Mouse (Mus musculus): ENCODE data around the gene Rbmy. TPM values are rescaled to one million over a fixed set of nuclear protein-coding genes. Genes with fewer than 3 reads are reported as not detected.
"Not testable (repeated sequence)": the region's sequence is repeated elsewhere in the genome, so short reads cannot be mapped to it uniquely, and the experiment has no call there.

Rbmy gene
- polyA plus RNA-seq (2015; fragmentation: Nextera tagmentation; extraction: Ambion mirVana): not detected in 2 replicates

GRCm38 (mm10) chrY:2830380-2830779 is at the start of gene Rbmy, which contains the start of gene Gm10256:
Gene Rbmy (plus strand): TSS chrY:2830680.
Gene Gm10256 (plus strand): TSS chrY:2830699.
- not testable (repeated sequence) for H3K27me3 ChIP-seq (replicated peaks); H3K9ac ChIP-seq (replicated peaks); H3K4me1 ChIP-seq; H3K36me3 ChIP-seq; H3K9me3 ChIP-seq (replicated peaks); ATAC-seq (ENCODE audit: low FRiP score); H3K4me2 ChIP-seq; H3K4me3 ChIP-seq (replicated peaks); H3K27ac ChIP-seq (replicated peaks)
- WGBS: no CpG with 5 or more reads among the region's 9 CpGs

- not testable (repeated sequence) for H3K27me3 ChIP-seq (replicated peaks); H3K9me3 ChIP-seq (replicated peaks); H3K4me1 ChIP-seq; H3K4me2 ChIP-seq; H3K36me3 ChIP-seq; H3K4me3 ChIP-seq (replicated peaks); H3K27ac ChIP-seq (replicated peaks); ATAC-seq (ENCODE audit: low FRiP score); H3K9ac ChIP-seq (replicated peaks)
- WGBS: no CpG with 5 or more reads among the region's 8 CpGs
Observed at GRCm38 (mm10) chrY:2796105-2796504, 34.4 kb upstream of the Rbmy start, which contains the start of gene Gm4064. Gene Gm4064 (minus strand): TSS chrY:2796205.

Other genes starting within 250 kb of the Rbmy start
- gene H2al2c, start 231.6 kb upstream of the Rbmy start, polyA plus RNA-seq (2015; fragmentation: Nextera tagmentation; extraction: Ambion mirVana): not detected in 2 replicates
- gene Sry, start 167.0 kb upstream of the Rbmy start, polyA plus RNA-seq (2015; fragmentation: Nextera tagmentation; extraction: Ambion mirVana): not detected in 2 replicates
- not detected in 2 replicates for gene H2al2b, start 110.0 kb upstream of the Rbmy start, polyA plus RNA-seq (2015; fragmentation: Nextera tagmentation; extraction: Ambion mirVana)
- gene Gm4064, start 34.5 kb upstream of the Rbmy start, polyA plus RNA-seq (2015; fragmentation: Nextera tagmentation; extraction: Ambion mirVana): not detected in 2 replicates
- gene Gm10256, start within 50 bp of the Rbmy start, polyA plus RNA-seq (2015; fragmentation: Nextera tagmentation; extraction: Ambion mirVana): not detected in 2 replicates
- gene Gm10352, start 70.3 kb downstream of the Rbmy start, polyA plus RNA-seq (2015; fragmentation: Nextera tagmentation; extraction: Ambion mirVana): 0.15 and 0.28 TPM in 2 replicates
- gene Gm29289, start 101.9 kb downstream of the Rbmy start, polyA plus RNA-seq (2015; fragmentation: Nextera tagmentation; extraction: Ambion mirVana): not detected in 2 replicates

All from neural tube, embryonic 15.5 days (tissue).